Mouse (Mus musculus) CH12.LX (cell line): ENCODE measurements around the gene Zfp507.

Source experiments
- CHD2 ChIP-seq: IDR thresholded peaks from 2 replicates; pipeline ENCODE4 v1.6.1; 2011; ENCODE audit warnings: low read length, improper control_type of control experiment
- CTCF ChIP-seq, 2 experiments: IDR thresholded peaks in 1 of 2; conservative IDR thresholded peaks in 1 of 2; 2 replicates each; pipeline ENCODE4 v1.5.1; 2011 to 2012; ENCODE audit warnings: low read depth in 2 of 2, low read length in 2 of 2, improper control_type of control experiment in 1 of 2, inconsistent platforms in 1 of 2, mild to moderate bottlenecking in 1 of 2, moderate library complexity in 1 of 2
- EP300 ChIP-seq: IDR thresholded peaks from 2 replicates; pipeline ENCODE4 v1.6.1; 2011; ENCODE audit warnings: low read length, improper control_type of control experiment
- ETS1 ChIP-seq: conservative IDR thresholded peaks from 2 replicates; pipeline ENCODE4 v1.6.1; 2012; ENCODE audit warnings: low read depth, mild to moderate bottlenecking, inconsistent platforms, low read length, improper control_type of control experiment, moderate library complexity
- GABPA ChIP-seq: IDR thresholded peaks from 2 replicates; pipeline ENCODE4 v1.6.1; 2012; ENCODE audit warnings: low read depth, low read length, improper control_type of control experiment, inconsistent platforms; ENCODE audit not compliant: insufficient replicate concordance
- MAFK ChIP-seq: IDR thresholded peaks from 2 replicates; pipeline ENCODE4 v1.6.1; 2011; ENCODE audit warnings: low read length, improper control_type of control experiment; ENCODE audit not compliant: insufficient replicate concordance
- MAX ChIP-seq: IDR thresholded peaks from 2 replicates; pipeline ENCODE4 v1.6.1; 2011; ENCODE audit warnings: low read length, improper control_type of control experiment
- MEF2A ChIP-seq: IDR thresholded peaks from 2 replicates; pipeline ENCODE4 v1.6.1; 2014; ENCODE audit warnings: low read depth, mild to moderate bottlenecking, inconsistent platforms, low read length, improper control_type of control experiment, borderline replicate concordance
- NRF1 ChIP-seq: IDR thresholded peaks from 2 replicates; pipeline ENCODE4 v1.6.1; 2014; ENCODE audit warnings: low read depth, mild to moderate bottlenecking, inconsistent platforms, low read length, improper control_type of control experiment, moderate library complexity
- POLR2A ChIP-seq: IDR thresholded peaks from 2 replicates; pipeline ENCODE4 v1.6.1; 2011; ENCODE audit warnings: low read depth, mild to moderate bottlenecking, improper control_type of control experiment, low read length
- RAD21 ChIP-seq: IDR thresholded peaks from 2 replicates; pipeline ENCODE4 v1.6.1; 2011; ENCODE audit warnings: low read depth, mild to moderate bottlenecking, low read length, improper control_type of control experiment, moderate library complexity
- UBTF ChIP-seq: IDR thresholded peaks from 2 replicates; pipeline ENCODE4 v1.6.1; 2012; ENCODE audit warnings: low read depth, mild to moderate bottlenecking, inconsistent platforms, low read length, improper control_type of control experiment, moderate library complexity
- USF2 ChIP-seq: conservative IDR thresholded peaks from 2 replicates; pipeline ENCODE4 v1.6.1; 2011; ENCODE audit warnings: low read depth, low read length, improper control_type of control experiment
- ZNF384 ChIP-seq: IDR thresholded peaks from 2 replicates; pipeline ENCODE4 v1.6.1; 2012; ENCODE audit warnings: low read depth, low read length, improper control_type of control experiment, inconsistent platforms

- TF ChIP-seq CHD2 = no peak
- no peak for TF ChIP-seq UBTF
- no peak for TF ChIP-seq RAD21
- no peak for TF ChIP-seq USF2
- no peak for TF ChIP-seq CTCF (conservative IDR thresholded peaks at IDR 0.05 in 1 of 2, IDR thresholded peaks at IDR 0.05 in 1 of 2; ENCODE audit: low read depth in 2 of 2, low read length in 2 of 2)
- TF ChIP-seq GABPA = no peak
- TF ChIP-seq MEF2A = no peak
- no peak for TF ChIP-seq ZNF384
- no peak for TF ChIP-seq ETS1
- TF ChIP-seq NRF1 = no peak
- TF ChIP-seq POLR2A = no peak
- TF ChIP-seq MAFK = no peak
- TF ChIP-seq EP300 = no peak
- TF ChIP-seq MAX = no peak
These were observed 10.5 kb downstream of the Zfp507 start for GRCm38 (mm10) chr7:35792150-35792848.
